Mouse (Mus musculus): ENCODE data around the gene Rrm1.

GRCm38 (mm10) chr7:102407440-102407839 lies 34.1 kb upstream of the Rrm1 start:
- TF ChIP-seq EP300 (optimal IDR thresholded peaks at IDR 0.05) (no peak), CTCF (IDR thresholded peaks at IDR 0.05; ENCODE audit: low read depth) (no peak)
